In genomic region chr9:72192051-72192952, GRCm38 (mm10) we compare ENCODE assay signal across 8 mouse cellular contexts.
DNase-seq lines count a peak whose midpoint lies in the region; ATAC-seq and TF ChIP-seq lines count a peak whose summit lies in the region.
"Had no signal": no experiment of that assay in that cellular context is flagged by ENCODE, and none has a peak within 500 bp of the region (broad histone marks: within the 10 kb centered on the region; RNA-seq: fewer than 3 reads in every experiment).

No protein-coding gene starts in this region.

- no peak overlapping the region for H3K4me3 ChIP-seq in forebrain, embryonic 14.5 days (ENCODE audit: low read depth, low read length)
- H3K4me3 ChIP-seq in lung, embryonic 14.5 days (ENCODE audit: low read depth, low read length): no peak overlapping the region
- H3K4me3 ChIP-seq: heart, embryonic 13.5 days had no signal

- H3K9me3 ChIP-seq in forebrain, embryonic 14.5 days (replicated peaks; ENCODE audit: control insufficient read depth, low read length): no peaks in the 10 kb centered on the region
- H3K9me3 ChIP-seq in lung, embryonic 14.5 days (ENCODE audit: low read depth, low read length): no peaks in the 10 kb centered on the region
- H3K9me3 ChIP-seq: heart, embryonic 13.5 days had no signal

- no peaks in the 10 kb centered on the region for H3K36me3 ChIP-seq in forebrain, embryonic 14.5 days (ENCODE audit: control insufficient read depth, insufficient read depth, low read length)
- H3K36me3 ChIP-seq in lung, embryonic 14.5 days (ENCODE audit: insufficient read depth): no peaks in the 10 kb centered on the region
- H3K36me3 ChIP-seq: heart, embryonic 13.5 days had no signal

- WGBS in forebrain, embryonic 14.5 days: 41% methylated on average over 8 of the region's 8 CpGs
- WGBS in lung, embryonic 14.5 days: 41% methylated on average over 8 of the region's 8 CpGs

- ATAC-seq in CD4-positive, CD25-positive, alpha-beta regulatory T cell, adult 4 months: peak; percentile 60
- ATAC-seq in forebrain, embryonic 14.5 days: peak; percentile 52; the same call in 1 of the 2 replicates
- peak; percentile 66 for ATAC-seq in lung, embryonic 14.5 days (ENCODE audit: insufficient read depth)

- peaks cover 3% of the 10 kb centered on the region; the same call in 1 of the 2 replicates for H3K4me1 ChIP-seq in forebrain, embryonic 14.5 days (ENCODE audit: control insufficient read depth, insufficient read depth, low read length)
- no peaks in the 10 kb centered on the region for H3K4me1 ChIP-seq in lung, embryonic 14.5 days (ENCODE audit: insufficient read depth)

- no peak overlapping the region for H3K27ac ChIP-seq in forebrain, embryonic 14.5 days (ENCODE audit: low read depth, low read length)
- no peak overlapping the region for H3K27ac ChIP-seq in lung, embryonic 14.5 days (ENCODE audit: low read depth)
- H3K27ac ChIP-seq: heart, embryonic 13.5 days had no signal

- no peak overlapping the region for H3K9ac ChIP-seq in forebrain, embryonic 14.5 days (ENCODE audit: low read length)
- H3K9ac ChIP-seq in lung, embryonic 14.5 days: no peak overlapping the region
- H3K9ac ChIP-seq: heart, embryonic 13.5 days had no signal

- peak; percentile 81 for DNase-seq in 3T3-L1 (ENCODE audit: low read depth, low spot score)
- peak; percentile 14 for DNase-seq in c-Kit-positive CD71-negative TER-119-negative erythroid progenitor cells, embryonic 14.5 days (ENCODE audit: low read depth)
- peak; percentile 62 for DNase-seq in forebrain, embryonic 14.5 days (ENCODE audit: low spot score)
- peak; percentile 72 for DNase-seq in kidney, adult 9 months
- peak; percentile 84 for DNase-seq in lung, embryonic 14.5 days
- DNase-seq in right cerebral cortex, postnatal 14 days: peak; percentile 35

- TF ChIP-seq CTCF in lung, embryonic 14.5 days (IDR thresholded peaks at IDR 0.05; ENCODE audit: low read depth): peak; percentile 83

- no peaks in the 10 kb centered on the region for H3K27me3 ChIP-seq in forebrain, embryonic 14.5 days (replicated peaks; ENCODE audit: control insufficient read depth, insufficient read depth, low read length)
- H3K27me3 ChIP-seq in lung, embryonic 14.5 days (ENCODE audit: insufficient read depth, low read length): no peaks in the 10 kb centered on the region
- H3K27me3 ChIP-seq: heart, embryonic 13.5 days had no signal

- no peak overlapping the region for H3K4me2 ChIP-seq in forebrain, embryonic 14.5 days (ENCODE audit: low read length)
- H3K4me2 ChIP-seq in lung, embryonic 14.5 days: no peak overlapping the region
- H3K4me2 ChIP-seq: heart, embryonic 13.5 days had no signal

Comparison
In these comparisons a context has a peak if more than half of its experiments do, and no peak if none do; other contexts are left out.
1. DNase-seq: peak in every context shown above with its lines; median percentile 84 in lung, embryonic 14.5 days; 81 in 3T3-L1; 72 in kidney, adult 9 months; 62 in forebrain, embryonic 14.5 days; 35 in right cerebral cortex, postnatal 14 days; 14 in c-Kit-positive CD71-negative TER-119-negative erythroid progenitor cells, embryonic 14.5 days.